Mouse (Mus musculus) bone marrow macrophage, adult 2 months (primary cell): ENCODE data around the gene Olfr417.

ENCODE experiments used
- CTCF ChIP-seq: IDR thresholded peaks from 2 replicates; pipeline ENCODE4 v1.5.1; 2012; ENCODE audit warnings: low read depth, mild to moderate bottlenecking, low read length, moderate library complexity
- POLR2A ChIP-seq: IDR thresholded peaks from 2 replicates; pipeline ENCODE4 v1.6.1; 2012; ENCODE audit warnings: mild to moderate bottlenecking, low read depth, low read length, borderline replicate concordance

GRCm38 (mm10) chr1:174390746-174391145 is 25.8 kb downstream of the Olfr417 start, which contains the start of gene Olfr248:
- no peak for TF ChIP-seq CTCF
- TF ChIP-seq POLR2A, result no peak
